Mouse (Mus musculus) retina, adult 2 months (tissue): ENCODE measurements around the gene 1600014C23Rik.
A peak's percentile ranks its signal among the peaks of the same experiment; 100 is the strongest.

Experiments
- DNase-seq: peaks from one replicate; pipeline ENCODE4 v3.0.0-alpha.2; 2012; ENCODE audit warnings: low read depth, low spot score

The 1600014C23Rik gene

GRCm38 (mm10) chr17:45752053-45752452 lies 18.4 kb upstream of the 1600014C23Rik start:
- DNase-seq, result no peak

GRCm38 (mm10) chr17:45751359-45751758 lies 17.7 kb upstream of the 1600014C23Rik start:
- no peak for DNase-seq

GRCm38 (mm10) chr17:45749100-45749499 lies 15.5 kb upstream of the 1600014C23Rik start:
- DNase-seq, result no peak

- DNase-seq, result no peak
Measured at GRCm38 (mm10) chr17:45747858-45748785, 14.5 kb upstream of the 1600014C23Rik start.

DNA sequence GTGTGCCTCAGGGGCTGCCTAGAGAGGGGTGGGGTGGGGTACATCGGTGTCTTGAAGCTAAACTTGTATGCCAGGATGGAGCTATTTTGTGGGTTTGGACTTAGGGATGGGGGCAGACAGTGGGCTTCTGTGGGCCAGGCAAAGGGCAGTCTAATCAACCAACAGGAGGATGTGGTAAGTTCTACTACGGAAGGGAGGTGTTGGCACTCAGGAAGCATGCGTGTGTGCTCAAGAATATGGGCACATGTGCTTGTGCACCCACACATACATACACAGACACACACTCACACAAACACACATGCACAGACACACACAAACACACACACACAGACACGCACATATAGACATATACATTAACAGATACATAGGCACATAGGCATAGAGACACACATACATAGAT lies 13.6 kb upstream of the 1600014C23Rik start:
- no peak for DNase-seq

DNA sequence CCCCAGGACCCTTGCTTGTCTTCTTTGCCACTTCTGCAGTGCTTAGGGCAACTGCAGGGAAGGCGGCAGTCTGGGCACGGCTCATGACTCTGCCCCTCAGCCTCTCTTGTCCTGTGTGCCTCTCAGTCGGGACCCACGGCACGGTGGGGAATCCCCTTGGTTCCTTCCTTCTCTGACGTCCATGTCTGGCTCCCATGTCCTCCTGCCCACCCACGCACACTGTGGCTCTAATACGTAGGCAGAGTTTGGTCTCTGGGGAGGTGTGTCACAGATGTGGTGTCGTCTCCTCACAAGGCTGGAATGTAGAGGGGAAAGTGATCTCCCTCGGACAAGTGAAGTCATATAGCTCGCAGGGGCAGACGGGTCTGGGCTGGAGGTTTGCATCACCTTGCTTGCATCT lies 13.1 kb upstream of the 1600014C23Rik start:
- DNase-seq, result no peak

DNA sequence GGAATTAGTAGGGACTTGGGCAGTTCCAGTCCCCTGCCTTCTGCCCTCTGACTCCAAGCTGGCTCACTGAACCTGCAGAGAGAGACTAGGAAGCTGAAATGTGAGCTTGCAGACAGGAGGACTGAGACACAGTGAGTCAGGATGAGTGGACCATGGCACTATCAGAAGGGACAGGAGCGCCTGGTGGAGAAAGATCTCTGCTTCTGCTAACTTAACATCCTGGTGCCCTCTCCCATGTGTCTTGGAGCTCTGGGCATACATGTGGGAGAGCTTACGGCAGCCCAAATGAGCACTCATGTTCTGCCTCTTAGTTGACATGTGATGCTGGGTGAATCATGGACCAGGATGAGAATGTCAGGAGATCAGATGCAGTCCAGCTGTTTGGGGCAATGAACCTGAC lies 12.0 kb upstream of the 1600014C23Rik start:
- no peak for DNase-seq

DNA sequence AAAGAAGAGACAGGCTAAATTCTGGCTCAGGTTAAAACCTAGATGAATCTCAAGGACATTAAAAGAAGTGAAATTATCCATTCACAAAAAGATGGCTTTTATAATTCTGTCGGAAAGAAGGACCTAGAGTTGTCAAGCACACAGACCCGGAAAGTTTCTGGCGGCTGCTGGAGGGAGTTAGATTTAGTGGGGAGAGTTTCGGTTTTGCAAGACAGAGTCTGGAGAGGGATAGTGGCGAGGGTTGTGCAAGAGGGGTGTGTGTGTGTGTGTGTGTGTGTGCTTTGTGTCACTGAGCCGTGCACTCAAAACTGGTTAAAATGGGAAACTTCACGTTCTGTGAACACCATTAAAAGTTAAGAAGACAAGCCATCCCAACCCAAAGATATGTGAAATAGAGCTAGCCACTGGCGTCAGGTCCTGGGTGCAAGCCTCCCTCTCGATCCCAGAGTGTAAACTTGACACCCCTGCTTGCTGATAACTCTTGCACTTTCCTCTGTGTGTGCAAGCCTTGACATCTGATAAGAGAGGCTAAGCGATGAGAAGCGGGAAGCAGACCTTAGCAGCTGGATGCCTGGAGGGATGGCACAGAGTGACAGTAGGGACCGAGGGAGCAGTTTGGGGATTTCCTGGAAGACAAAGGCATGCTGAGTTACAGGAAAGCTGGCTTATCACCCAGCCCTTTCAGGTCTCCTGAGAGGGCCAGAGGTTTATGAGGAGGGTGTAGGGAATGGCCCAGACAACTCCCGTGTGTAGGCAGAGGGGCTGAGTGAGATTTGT lies 8.9 kb upstream of the 1600014C23Rik start:
- DNase-seq, result no peak

GRCm38 (mm10) chr17:45737078-45737601 lies 3.5 kb upstream of the 1600014C23Rik start:
- DNase-seq, result no peak

DNA sequence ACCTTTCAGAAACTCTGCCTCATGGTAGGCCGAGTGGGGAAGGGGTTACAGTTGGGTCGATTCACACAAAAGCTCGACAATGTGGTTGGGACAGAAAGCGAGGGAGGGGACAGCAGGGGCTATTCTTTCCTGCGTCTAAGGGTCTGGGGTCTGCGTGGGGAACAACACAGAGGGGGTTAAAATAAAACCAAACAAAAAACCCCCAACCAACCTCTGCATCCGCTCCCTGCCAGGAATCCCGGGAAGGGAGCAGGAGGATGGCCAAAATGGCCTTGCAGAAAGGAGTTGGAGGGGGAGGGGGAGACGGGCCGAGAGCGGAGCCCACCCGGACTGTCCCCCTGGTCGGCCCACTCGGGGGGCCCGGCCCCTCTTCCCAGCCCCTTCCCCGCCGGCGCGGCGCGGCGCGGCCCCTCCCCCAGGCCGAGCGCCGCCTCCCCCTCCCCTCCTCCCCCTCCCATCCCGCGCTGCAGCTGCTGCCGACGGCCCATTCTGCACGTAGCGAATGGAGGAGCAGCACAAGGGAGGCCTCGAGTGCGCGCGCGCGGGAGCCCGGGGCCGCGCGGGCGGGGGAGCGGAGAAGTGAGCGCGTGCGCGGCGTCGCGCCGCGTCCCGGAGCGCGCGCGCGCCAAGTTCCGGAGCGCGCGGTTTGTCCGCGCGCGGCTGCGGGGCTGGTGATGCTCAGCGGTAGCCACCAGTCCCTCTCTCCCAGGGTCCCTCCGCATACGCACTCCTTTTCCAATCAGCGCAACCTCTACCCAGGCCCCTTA lies 2.9 kb upstream of the 1600014C23Rik start:
- DNase-seq, result peak; percentile 93

DNA sequence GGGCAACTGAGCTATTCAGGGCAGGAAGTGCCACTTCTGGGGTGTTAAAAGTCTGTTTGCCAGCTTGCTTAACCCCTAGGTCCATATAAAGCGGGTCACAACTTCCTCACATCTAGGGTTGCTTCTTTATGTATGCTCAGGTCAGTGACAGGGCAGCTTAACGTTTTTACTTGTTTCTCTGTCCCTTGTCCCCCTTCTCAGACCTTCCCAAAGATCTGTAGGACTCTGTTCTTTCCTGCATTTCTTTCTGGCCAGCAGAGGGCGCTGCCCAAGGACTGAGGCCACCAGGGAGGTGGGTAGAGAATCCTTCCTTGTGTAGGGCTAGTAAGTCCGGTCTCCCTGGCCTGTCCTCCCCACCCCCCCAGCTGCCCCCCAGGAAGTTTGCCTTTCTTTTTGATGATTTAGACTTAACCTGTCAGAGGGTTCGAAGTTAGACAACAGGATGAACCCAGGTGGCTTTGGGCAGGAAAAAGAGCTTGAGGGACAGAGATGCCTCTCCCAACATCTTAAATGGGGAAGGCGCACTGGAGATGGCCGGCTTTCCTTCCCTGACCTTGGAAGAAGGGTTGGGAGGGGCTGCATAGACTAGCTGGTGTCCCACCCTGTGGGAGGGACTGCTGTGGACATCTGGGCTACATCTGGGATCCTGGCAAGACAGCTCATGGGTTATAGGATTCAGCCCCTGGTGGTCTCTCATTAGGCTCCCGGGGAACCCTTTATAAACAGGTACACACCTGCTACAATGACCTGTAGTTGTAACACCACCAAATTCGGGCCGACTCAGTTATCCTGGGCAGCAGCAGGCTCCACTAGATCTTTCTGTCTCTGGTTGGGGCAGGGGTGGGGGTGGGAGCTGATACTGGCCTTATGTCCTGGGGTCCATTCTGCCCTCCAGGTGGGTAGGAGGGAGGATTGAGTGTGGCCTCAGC lies 2.0 kb upstream of the 1600014C23Rik start:
- DNase-seq, result peak; percentile 71

GRCm38 (mm10) chr17:45734881-45735280 lies 1.2 kb upstream of the 1600014C23Rik start:
- DNase-seq, result no peak

DNA sequence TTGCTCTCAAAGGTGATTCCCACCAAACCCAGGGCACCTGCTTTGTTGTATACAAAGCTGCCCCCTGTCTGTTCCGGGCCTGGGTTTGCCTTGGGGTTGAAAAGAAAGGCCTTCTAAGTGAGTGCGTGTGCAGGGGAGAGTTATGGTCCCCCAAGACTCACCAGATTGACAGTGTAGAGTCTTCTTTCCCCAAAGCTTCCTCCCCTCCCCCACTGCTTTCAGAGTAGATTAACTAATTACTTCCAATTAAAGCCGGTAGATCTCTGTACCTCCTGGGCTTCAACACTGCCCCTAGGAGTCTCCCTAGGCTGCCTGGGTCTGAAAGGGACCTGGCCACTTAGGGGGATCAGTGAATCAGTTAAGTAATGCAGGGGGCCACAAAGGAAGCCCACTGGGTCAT lies 689 bp upstream of the 1600014C23Rik start:
- no peak for DNase-seq

GRCm38 (mm10) chr17:45733038-45733734 lies 458 bp downstream of the 1600014C23Rik start:
- DNase-seq, result no peak

DNA sequence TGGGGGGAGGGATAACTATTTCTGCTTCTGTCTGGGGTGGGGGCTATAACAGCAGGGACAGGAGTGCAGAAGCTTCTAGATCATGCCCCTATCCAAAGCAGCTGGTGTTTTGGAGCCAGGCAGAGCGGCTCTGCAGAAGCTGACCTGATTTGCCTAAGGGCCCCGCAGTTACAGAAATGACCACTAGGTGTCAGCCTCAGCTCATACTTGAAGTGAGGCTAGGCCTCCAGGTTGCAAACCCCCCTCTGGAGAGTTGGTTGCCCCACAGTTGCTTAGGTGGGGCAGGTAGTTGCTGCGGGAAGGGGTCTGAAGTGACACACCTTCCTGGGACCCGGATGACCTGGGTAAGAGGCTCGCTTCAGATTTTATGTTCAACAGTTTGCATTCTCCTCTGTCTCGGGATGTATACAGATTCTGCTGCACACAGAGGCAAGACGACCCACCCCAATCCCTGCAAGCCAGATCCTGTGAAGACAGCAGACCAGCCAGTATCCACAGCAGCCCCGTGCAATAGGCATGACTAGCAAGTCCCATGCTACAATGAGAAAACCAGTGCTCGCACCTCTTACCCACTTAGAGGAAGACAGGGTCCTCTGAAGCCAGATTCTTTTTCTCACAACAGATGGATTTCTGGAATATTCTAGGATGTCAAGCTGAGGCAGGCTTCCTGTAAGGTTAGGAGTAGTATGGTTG lies 2.3 kb downstream of the 1600014C23Rik start:
- DNase-seq, result peak; percentile 91

GRCm38 (mm10) chr17:45730696-45731095 lies 2.9 kb downstream of the 1600014C23Rik start:
- DNase-seq, result no peak

- no peak for DNase-seq
Measured at GRCm38 (mm10) chr17:45729387-45729786, 4.3 kb downstream of the 1600014C23Rik start.

GRCm38 (mm10) chr17:45727983-45728723 lies 5.5 kb downstream of the 1600014C23Rik start:
- no peak for DNase-seq

DNA sequence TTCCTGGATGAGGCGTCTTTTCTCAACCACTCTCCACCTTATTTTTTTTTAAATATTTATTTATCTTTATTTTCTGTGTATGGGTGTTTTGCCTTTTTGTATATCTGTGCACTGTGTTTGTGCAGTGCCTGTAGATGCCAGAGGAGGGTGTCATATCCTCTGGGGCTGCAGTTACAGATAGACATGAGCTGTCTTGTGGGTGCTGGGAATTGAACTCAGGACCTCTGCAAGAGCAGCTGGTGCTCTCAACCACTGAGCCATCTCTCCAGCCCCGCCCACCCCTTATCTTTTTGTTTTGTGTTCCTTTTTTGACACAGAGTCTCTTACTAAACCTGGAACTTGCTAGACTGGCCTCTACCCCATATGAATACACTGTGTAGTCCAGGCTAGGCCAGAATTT lies 6.2 kb downstream of the 1600014C23Rik start:
- DNase-seq, result no peak
